Mouse (Mus musculus): ENCODE data around the gene Iscu.

The Iscu gene

GRCm38 (mm10) chr5:113772450-113772895 is at the start of gene Iscu, which contains the start of gene Sart3:
Gene Iscu (plus strand): TSS chr5:113772748.
Gene Sart3 (minus strand): TSS chr5:113772510.
- peak; percentile 95 for DNase-seq (ENCODE audit: low spot score in 2 of 2)

- no peak for DNase-seq (ENCODE audit: low spot score in 2 of 2)
These were observed 48.8 kb upstream of the Iscu start for GRCm38 (mm10) chr5:113723567-113724237.

DNA sequence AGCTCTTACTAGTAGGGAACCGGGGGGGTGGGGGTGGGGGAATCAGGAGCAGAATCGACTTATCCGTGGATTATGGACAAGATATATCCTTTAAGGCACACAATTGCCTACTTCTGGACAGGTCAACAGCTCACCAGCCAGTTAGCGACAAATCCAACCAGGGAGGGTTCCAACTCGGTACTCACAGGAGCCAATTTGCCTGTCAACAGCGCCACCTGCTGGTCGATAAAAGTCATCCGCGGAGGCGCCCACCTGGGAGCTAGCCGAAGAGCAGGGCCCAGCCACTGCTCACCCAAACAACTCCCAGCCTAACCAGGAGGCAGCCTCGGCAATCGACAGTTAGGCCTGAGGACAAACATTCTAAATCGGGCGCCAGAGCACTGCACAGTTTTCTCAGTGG is 48.1 kb upstream of the Iscu start, which contains the start of gene 1700069L16Rik:
TSS of gene 1700069L16Rik (minus strand) at position 327 of the 400 bp plus-strand sequence.
- DNase-seq (ENCODE audit: low spot score in 2 of 2): peak; percentile 58 to 83

DNA sequence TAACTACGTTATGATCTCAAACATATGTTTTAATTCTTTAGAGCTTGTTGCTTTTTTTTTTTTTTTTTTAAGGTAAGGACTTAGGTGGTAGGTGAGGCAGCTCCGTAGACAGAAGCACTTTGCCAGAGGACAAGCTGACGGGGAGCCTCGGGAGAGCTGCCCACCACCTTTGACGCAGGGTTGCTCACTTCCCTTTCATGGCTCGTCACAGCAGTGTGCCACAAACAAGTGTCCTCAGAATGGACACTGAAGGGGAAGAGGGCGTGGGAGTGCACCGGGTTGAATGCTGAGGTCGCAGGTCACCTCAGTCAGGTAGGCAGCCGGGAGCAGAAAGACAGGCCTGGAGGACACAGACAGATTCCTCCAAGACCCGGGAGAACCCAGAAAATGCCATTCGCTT is 47.1 kb upstream of the Iscu start:
- no peak for DNase-seq (ENCODE audit: low spot score in 2 of 2)

DNA sequence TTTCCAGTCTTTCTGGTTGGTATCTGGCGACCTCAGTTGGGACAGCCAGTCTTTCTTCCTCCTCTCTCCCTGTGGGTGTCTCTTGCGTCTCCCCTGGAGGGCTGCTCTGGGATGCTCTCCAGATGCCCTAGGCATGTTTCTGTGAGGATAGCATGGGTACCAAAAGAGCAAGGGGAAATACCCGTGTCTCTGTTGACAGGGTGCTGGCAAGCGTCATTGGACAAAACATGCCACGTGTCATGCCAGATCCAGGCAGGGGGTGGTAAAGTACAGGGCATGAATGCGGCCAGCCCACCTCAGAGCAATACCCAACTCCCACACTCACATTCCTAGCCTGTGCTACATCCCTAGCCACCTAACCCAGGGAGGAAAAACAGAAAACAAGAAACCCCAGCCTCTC is 45.9 kb upstream of the Iscu start:
- DNase-seq (ENCODE audit: low spot score in 2 of 2): no peak

- no peak for DNase-seq (ENCODE audit: low spot score in 2 of 2)
These were observed 45.3 kb upstream of the Iscu start for GRCm38 (mm10) chr5:113727238-113727637.

DNA sequence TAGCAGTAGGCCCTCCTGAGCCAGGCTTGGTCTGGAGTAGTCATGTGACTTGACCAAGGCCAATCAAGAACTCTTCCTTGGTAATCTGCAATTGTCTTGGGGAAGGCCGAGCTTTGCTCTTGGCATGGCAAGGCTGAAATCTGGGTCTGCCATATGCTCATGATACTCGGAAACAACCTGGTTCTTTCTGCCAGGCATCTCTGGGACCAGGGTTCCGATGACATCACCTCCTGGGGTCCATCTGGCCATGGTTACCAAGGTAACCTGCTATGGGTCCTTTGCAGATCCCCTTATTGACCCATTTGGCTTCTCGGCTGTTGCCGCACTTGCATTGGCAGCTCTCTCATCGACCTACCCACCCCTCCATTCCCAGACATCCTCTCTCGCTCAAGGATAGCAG is 44.5 kb upstream of the Iscu start:
- DNase-seq (ENCODE audit: low spot score in 2 of 2): no peak

DNA sequence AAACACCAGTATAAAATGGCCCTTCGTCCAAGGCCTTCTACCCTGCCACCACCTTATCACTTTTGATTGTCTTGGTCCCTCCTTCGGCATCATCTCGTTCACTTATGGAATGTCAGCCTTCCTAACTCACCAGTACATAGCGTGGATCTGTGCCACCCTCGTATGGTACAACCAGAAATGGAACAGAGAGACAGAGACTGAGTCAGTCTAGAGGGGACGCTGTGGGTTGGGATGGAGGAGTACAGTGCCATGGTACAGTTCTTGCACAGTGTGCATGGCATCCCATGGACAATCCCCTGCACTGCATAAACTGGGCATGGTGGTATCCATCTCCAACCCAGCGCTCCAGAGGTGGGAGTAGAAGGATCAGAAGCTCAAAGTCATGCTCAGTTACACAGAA is 43.9 kb upstream of the Iscu start:
- DNase-seq (ENCODE audit: low spot score in 2 of 2): no peak

- no peak for DNase-seq (ENCODE audit: low spot score in 2 of 2)
These were observed 41.9 kb upstream of the Iscu start for GRCm38 (mm10) chr5:113730641-113731121.

- no peak for DNase-seq (ENCODE audit: low spot score in 2 of 2)
These were observed 41.4 kb upstream of the Iscu start for GRCm38 (mm10) chr5:113731174-113731573.

GRCm38 (mm10) chr5:113732182-113732581 is 40.4 kb upstream of the Iscu start:
- DNase-seq (ENCODE audit: low spot score in 2 of 2): no peak

DNA sequence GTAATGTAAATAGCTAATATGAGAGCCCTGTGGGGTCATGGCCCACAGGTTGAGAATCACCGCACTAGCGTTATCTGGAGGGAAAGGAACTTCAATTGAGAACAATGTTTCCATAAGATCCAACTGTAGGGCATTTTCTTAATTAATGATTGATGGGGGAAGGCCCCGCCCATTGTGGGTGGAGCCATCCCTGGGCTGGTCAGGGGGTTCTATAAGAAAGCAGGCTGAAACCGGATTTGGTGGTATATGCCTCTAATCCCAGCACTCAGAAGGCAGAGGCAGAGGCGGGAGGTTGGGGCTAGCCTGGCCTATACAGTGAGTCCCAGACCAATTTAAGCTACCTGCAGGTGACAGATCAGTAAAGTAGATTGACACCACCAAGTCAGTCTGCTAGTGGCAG is 38.2 kb upstream of the Iscu start:
- no peak for DNase-seq (ENCODE audit: low spot score in 2 of 2)

GRCm38 (mm10) chr5:113735023-113735344 is 37.6 kb upstream of the Iscu start:
- DNase-seq (ENCODE audit: low spot score in 2 of 2): no peak

GRCm38 (mm10) chr5:113735345-113736112 is 37.0 kb upstream of the Iscu start, which contains the start of gene Ficd:
Gene Ficd (plus strand): TSS chr5:113735803.
- DNase-seq (ENCODE audit: low spot score in 2 of 2): peak; percentile 88 to 96

- no peak for DNase-seq (ENCODE audit: low spot score in 2 of 2)
These were observed 36.4 kb upstream of the Iscu start for GRCm38 (mm10) chr5:113736113-113736502.

- no peak for DNase-seq (ENCODE audit: low spot score in 2 of 2)
These were observed 35.9 kb upstream of the Iscu start for GRCm38 (mm10) chr5:113736522-113737164.

- no peak for DNase-seq (ENCODE audit: low spot score in 2 of 2)
These were observed 34.8 kb upstream of the Iscu start for GRCm38 (mm10) chr5:113737607-113738237.

DNA sequence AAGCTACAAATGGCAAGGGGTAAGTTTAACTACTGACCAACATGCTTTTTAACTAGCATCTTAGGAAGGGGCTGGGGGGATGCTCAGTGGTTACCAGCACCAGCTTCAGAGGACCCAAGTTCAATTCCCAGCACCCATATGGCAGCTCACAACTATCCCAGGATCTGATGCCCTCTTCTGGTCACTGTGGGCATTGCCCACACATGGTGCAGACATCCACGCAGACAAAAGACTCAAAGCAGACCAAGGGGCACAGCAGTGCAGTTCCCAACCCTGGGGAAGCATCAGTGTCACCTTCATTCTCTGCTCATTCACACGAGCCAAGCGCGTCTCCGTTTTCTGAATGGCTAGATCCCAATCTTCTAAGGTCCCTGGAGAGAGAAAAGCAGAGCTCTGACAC is 24.9 kb upstream of the Iscu start:
- no peak for DNase-seq (ENCODE audit: low spot score in 2 of 2)

DNA sequence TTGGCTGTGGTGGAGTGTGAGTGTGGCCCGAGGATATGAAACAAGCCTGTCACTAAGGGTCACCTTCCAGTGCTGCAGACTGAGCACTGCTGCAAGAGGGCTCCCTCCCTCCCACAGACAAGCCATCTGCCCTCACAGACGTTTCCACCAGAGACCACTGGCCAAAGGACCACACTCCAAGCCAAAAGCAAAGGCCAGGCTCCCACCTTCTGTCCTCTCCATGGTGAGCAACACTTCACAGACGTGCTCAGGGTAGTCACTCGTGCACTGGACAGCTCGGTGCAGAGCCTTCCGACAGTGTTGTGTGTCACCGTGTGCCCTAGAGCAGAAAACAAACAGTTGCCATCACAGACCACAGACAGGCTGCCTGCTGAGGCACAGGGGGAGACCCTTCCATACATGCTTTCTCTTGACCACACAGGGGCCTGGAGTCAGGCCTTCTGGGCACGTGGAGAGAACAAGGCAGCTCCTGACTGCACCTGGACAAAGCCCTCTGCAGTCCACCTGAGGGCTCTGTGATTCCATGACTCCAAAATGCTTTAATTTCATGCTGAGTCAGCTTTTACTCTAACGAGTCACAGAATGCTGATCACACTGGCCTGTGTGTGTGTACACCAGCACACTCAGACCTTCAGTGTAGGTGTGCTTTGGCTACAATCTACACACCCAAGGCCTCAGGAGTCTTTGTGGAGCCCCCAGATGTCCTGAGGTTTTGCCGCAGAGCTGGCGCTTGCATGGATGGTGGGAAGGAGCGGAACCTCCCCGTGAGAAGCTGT is 23.8 kb upstream of the Iscu start:
- DNase-seq (ENCODE audit: low spot score in 2 of 2): no peak

DNA sequence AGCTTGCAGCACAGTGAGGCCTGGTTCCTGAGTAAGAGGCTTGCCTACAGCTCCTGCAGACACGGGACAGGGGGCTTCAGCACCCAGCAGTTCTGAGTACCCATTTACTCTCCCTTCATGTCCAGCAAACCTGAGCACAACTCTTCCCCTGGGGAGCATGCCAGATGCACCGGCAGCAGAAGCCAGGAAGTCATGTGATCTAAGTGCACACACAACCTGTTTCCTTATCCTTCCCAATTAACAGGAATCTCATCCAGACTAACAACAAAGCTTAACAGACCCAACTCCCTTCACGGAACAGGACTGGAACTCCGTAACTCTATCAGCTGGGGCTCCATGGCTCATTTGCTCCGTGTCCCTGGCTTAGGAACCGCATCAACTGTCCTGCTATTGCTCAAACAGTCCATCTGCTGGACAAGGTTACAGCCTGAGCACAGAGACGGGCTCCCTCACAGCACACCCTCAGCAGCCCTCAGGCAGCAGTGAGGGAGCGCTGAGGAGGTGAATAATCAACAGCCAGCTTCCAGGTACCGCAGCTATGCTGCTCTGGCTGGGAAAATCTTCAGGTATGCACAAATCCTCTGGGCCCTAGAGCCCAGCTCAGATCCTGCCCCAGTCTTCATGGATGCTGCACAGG is 20.9 kb upstream of the Iscu start:
- no peak for DNase-seq (ENCODE audit: low spot score in 2 of 2)
